ENCODE assay signal across 8 mouse cellular contexts in the genomic region with DNA sequence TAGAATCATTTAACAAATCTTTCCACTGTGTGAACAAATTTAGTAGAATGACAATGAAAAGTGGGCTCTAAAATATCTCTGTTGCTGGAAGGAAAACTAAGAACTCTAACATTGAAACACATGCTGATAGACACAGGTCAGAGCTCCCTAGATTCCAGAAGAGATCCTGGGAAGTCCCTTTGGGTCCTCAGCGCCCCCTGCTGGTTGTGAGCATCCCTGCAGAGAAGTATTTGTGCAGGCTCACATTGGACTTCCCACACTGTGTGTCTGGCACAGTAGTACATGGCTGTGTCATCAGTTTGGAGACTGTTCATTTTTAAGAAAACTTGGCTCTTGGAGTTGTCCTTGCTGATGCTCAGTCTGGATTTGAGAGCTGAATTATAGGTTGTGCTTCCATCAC.
DNase-seq lines count a peak whose midpoint lies in the region; ATAC-seq and TF ChIP-seq lines count a peak whose summit lies in the region.
"Not testable (repeated sequence)": the region's sequence is repeated elsewhere in the genome, so short reads cannot be mapped to it uniquely, and the experiment has no call there.

No protein-coding gene starts in this region.

- H3K27ac ChIP-seq in MEL (ENCODE audit: control insufficient read depth, low read depth, low read length); spleen, adult 2 months (ENCODE audit: insufficient read depth, low read length): not testable (repeated sequence)

- 0% methylated on average over 1 of the region's 1 CpGs for WGBS in spleen, adult 2 months

- H3K9me3 ChIP-seq in MEL (replicated peaks; ENCODE audit: insufficient read depth, low read length): not testable (repeated sequence)

- not testable (repeated sequence) for H3K79me2 ChIP-seq in MEL (ENCODE audit: control insufficient read depth, insufficient read depth, low read length, poor library complexity)

- DNase-seq in MEL (ENCODE audit: low read depth, low spot score): peak; percentile 6
- DNase-seq in adrenal gland, postnatal 4 days (ENCODE audit: low spot score in 2 of 2): peak; percentile 4 to 18
- peak; percentile 56 for DNase-seq in induced T-regulatory cell, adult 2 months (ENCODE audit: low read depth)
- DNase-seq in left cerebral cortex, adult 11 months (ENCODE audit: low spot score): peak; percentile 0
- DNase-seq in lung, postnatal 36 days: peak; percentile 19
- peak in 1 of 2 experiments; percentile 8 for DNase-seq in spleen, adult 2 months (ENCODE audit: low read depth in 1 of 2, low spot score in 2 of 2)
- DNase-seq in urinary bladder, postnatal 14 days (ENCODE audit: low spot score): peak; percentile 14

- H3K27me3 ChIP-seq in MEL (ENCODE audit: control insufficient read depth in 1 of 2, insufficient read depth in 2 of 2, low read length in 2 of 2); spleen, adult 2 months (ENCODE audit: control insufficient read depth, insufficient read depth, low read length): not testable (repeated sequence)

- H3K4me1 ChIP-seq in MEL (ENCODE audit: control insufficient read depth in 1 of 2, insufficient read depth in 2 of 2, low read length in 2 of 2); spleen, adult 2 months (ENCODE audit: control insufficient read depth, insufficient read depth, insufficient read length): not testable (repeated sequence)

- not testable (repeated sequence) for TF ChIP-seq POLR2A in MEL (IDR thresholded peaks at IDR 0.05; ENCODE audit: control insufficient read depth in 1 of 2, insufficient read depth in 1 of 2, low read depth in 1 of 2, low read length in 2 of 2, poor library complexity in 1 of 2); spleen, adult 2 months (IDR thresholded peaks at IDR 0.05; ENCODE audit: low read depth, low read length)

- 0 out of 2 replicates have a peak, but pooled peaks have one; percentile 52 for ATAC-seq in erythroid progenitor cell, adult 5-6 weeks (replicated peaks; ENCODE audit: low FRiP score, poor library complexity, severe bottlenecking)

- TF ChIP-seq RAD21 in MEL (IDR thresholded peaks at IDR 0.05; ENCODE audit: low read depth, low read length): not testable (repeated sequence)

- H3K36me3 ChIP-seq in MEL (ENCODE audit: control insufficient read depth in 1 of 2, insufficient read depth in 2 of 2, low read length in 2 of 2); spleen, adult 2 months (ENCODE audit: control insufficient read depth, insufficient read depth, low read length): not testable (repeated sequence)

- not testable (repeated sequence) for H3K9ac ChIP-seq in MEL (ENCODE audit: control insufficient read depth, low read depth, low read length, poor library complexity, severe bottlenecking)

- not testable (repeated sequence) for H3K4me3 ChIP-seq in MEL (ENCODE audit: control insufficient read depth in 1 of 2, insufficient read depth in 1 of 2, low read depth in 2 of 2, low read length in 2 of 2); spleen, adult 2 months (ENCODE audit: extremely low read depth, insufficient read depth, insufficient read length)

- TF ChIP-seq CTCF in MEL (IDR thresholded peaks at IDR 0.05 in 2 of 3, conservative IDR thresholded peaks at IDR 0.05 in 1 of 3; ENCODE audit: control insufficient read depth in 1 of 3, insufficient read depth in 1 of 3, low read depth in 2 of 3, low read length in 3 of 3, poor library complexity in 1 of 3, severe bottlenecking in 1 of 3): peak in 1 of 3 experiments; percentile 21; a peak in 1 of 6 replicates
- TF ChIP-seq CTCF in spleen, adult 2 months (IDR thresholded peaks at IDR 0.05; ENCODE audit: extremely low read depth, insufficient read depth, insufficient read length, insufficient replicate concordance): 0 out of 2 replicates have a peak, but pooled peaks have one; percentile 16

- not testable (repeated sequence) for TF ChIP-seq EP300 in MEL (IDR thresholded peaks at IDR 0.05; ENCODE audit: low read depth in 1 of 2, low read length in 2 of 2)
